Mouse (Mus musculus) spleen, postnatal 4 days (tissue): ENCODE data around the gene Lnx2.

Experiments used
- DNase-seq, 2 experiments: peaks; one replicate each; pipeline ENCODE4 v3.0.0; 2022; ENCODE audit warnings: low spot score in 2 of 2

Gene Lnx2

GRCm38 (mm10) chr5:147018761-147019160, 57.6 kb downstream of the Lnx2 start:
- no peak for DNase-seq

GRCm38 (mm10) chr5:147017526-147017925, 58.9 kb downstream of the Lnx2 start:
- no peak for DNase-seq

GRCm38 (mm10) chr5:147016622-147017021, 59.8 kb downstream of the Lnx2 start:
- no peak for DNase-seq

- no peak for DNase-seq
Observed at GRCm38 (mm10) chr5:147015191-147015590, 61.2 kb downstream of the Lnx2 start.

GRCm38 (mm10) chr5:147013845-147014244, 62.5 kb downstream of the Lnx2 start:
- no peak for DNase-seq

- DNase-seq, result no peak
Observed at GRCm38 (mm10) chr5:147011333-147011732, 65.1 kb downstream of the Lnx2 start.

- no peak for DNase-seq
Observed at GRCm38 (mm10) chr5:147003303-147003702, 73.1 kb downstream of the Lnx2 start.

- no peak for DNase-seq
Observed at GRCm38 (mm10) chr5:147001312-147001711, 75.1 kb downstream of the Lnx2 start.

GRCm38 (mm10) chr5:146998802-146999201, 77.6 kb downstream of the Lnx2 start:
- DNase-seq, result no peak

GRCm38 (mm10) chr5:146996812-146997211, 79.6 kb downstream of the Lnx2 start:
- DNase-seq, result no peak

- DNase-seq, result no peak
Observed at GRCm38 (mm10) chr5:146994973-146995372, 81.4 kb downstream of the Lnx2 start.

GRCm38 (mm10) chr5:146993509-146993908, 82.9 kb downstream of the Lnx2 start:
- no peak for DNase-seq

- no peak for DNase-seq
Observed at GRCm38 (mm10) chr5:146989051-146989450, 87.3 kb downstream of the Lnx2 start.

- no peak for DNase-seq
Observed at GRCm38 (mm10) chr5:146987588-146987987, 88.8 kb downstream of the Lnx2 start.

GRCm38 (mm10) chr5:146985725-146986433, 90.5 kb downstream of the Lnx2 start:
- no peak for DNase-seq

- DNase-seq, result peak; percentile 30 to 76
Observed at GRCm38 (mm10) chr5:146983216-146983615, 93.2 kb downstream of the Lnx2 start.

GRCm38 (mm10) chr5:146981376-146981775, 95.0 kb downstream of the Lnx2 start:
- no peak for DNase-seq

GRCm38 (mm10) chr5:146974781-146975123, 101.6 kb downstream of the Lnx2 start:
- no peak for DNase-seq

GRCm38 (mm10) chr5:146973858-146974780, 102.3 kb downstream of the Lnx2 start:
- DNase-seq, result no peak

- DNase-seq, result no peak
Observed at GRCm38 (mm10) chr5:146973353-146973752, 103.0 kb downstream of the Lnx2 start.

GRCm38 (mm10) chr5:146971776-146972561, 104.4 kb downstream of the Lnx2 start:
- DNase-seq, result no peak
